Mouse (Mus musculus): ENCODE results near the gene Usp35.

The Usp35 gene

DNA sequence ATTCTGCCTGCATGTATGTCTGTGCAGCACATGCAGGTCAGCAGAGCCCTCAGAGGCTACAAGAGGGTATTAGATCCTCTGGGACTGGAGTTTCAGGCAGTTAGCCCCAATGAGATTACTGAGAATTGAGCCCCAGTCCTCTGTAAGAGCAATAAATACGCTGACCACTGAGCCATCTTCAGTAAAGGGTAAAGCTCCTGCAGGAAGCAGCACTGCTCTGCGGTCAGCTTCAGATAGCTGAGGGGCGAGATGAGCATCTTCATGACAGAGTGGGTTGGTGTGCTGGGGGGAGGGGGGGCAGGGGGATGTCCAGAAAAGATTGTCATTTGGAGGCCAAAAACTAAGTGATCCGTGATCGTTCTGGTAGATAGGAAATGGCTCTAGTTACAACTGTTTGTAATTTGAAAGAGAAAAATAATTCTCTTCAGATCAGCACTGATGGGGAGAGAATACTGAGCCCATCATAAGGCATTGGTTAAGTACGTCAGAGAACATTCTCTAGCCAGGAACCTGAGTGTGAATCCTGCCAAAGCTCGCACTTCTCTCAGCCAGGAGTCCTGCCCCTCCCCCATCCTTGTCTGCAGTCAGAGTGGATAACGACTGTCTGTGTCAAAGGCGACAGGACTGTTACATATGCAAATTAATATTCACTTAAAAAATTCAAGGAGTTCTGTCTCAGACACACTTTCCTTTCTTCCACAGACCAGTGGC, 14.4 kb upstream of the Usp35 start:
- no peak for DNase-seq

DNA sequence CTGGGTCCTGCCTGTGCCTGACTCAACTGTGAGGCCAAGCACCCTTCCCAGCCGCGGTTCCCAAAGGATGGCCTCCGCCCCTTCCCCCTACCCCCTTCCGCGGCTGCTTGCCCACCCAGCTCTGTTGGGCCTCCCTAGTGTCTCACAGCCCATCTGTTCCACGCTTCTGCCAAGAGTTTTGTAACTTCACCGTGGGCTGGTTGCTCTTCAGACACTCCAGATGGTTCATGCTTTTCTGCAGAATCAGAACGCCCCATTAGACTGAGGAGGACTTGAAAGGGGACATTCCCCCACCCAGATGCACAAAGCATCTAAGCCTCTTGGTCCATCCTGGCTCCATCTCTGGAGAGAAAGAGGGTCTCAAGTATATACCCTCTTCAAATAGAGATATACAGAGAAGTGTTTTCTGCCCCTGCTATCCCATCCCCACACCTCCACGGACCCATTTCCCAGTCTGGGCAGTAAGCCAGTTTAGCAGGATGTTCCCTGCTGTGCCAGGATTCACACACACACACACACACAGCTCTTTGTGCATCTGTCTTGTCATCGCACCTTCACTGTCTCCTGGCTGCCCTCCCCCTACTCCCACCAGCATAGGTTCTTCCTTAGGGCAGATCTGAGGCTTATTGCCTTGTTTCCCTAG, 13.5 kb upstream of the Usp35 start:
- DNase-seq = peak; percentile 69 to 71

DNA sequence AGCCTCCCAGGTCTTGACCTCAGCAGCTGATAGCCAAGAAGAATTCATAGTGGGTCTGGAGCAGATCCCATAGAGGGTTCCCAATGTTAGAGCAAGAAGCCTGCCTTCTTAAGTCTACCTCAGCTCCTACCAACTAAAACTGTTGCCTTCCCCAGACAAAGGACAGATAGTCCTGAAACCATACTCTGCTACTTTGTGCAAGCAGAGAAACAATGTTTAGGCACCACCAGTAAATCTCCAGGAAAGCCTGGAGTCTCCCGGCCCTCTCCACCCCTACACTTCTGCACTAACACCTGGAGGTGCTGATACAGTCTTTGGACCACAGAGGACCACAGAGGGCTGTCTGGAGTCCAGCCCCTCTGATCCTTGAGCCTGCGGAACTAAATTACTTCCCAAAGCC, 12.8 kb upstream of the Usp35 start:
- no peak for DNase-seq

DNA sequence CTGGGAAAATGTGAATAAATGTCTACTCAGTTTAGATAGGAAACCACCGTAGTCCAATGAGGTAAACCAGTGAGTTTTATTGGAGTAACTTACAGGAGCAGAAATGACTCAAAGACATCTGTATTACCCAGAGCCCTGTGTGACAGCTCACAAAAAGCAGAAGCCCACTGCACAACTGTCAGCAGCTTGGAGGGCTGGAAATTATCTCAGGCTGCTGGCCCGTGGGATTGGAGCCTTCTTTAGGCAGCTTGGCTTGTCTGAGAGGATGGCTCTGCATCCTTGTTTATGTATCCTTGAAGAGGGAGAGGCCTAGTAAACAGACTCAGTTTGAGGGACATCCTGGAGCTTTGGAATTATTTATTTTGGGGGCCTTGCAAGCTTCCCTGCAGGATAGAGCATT, 11.1 kb upstream of the Usp35 start:
- no peak for DNase-seq

DNA sequence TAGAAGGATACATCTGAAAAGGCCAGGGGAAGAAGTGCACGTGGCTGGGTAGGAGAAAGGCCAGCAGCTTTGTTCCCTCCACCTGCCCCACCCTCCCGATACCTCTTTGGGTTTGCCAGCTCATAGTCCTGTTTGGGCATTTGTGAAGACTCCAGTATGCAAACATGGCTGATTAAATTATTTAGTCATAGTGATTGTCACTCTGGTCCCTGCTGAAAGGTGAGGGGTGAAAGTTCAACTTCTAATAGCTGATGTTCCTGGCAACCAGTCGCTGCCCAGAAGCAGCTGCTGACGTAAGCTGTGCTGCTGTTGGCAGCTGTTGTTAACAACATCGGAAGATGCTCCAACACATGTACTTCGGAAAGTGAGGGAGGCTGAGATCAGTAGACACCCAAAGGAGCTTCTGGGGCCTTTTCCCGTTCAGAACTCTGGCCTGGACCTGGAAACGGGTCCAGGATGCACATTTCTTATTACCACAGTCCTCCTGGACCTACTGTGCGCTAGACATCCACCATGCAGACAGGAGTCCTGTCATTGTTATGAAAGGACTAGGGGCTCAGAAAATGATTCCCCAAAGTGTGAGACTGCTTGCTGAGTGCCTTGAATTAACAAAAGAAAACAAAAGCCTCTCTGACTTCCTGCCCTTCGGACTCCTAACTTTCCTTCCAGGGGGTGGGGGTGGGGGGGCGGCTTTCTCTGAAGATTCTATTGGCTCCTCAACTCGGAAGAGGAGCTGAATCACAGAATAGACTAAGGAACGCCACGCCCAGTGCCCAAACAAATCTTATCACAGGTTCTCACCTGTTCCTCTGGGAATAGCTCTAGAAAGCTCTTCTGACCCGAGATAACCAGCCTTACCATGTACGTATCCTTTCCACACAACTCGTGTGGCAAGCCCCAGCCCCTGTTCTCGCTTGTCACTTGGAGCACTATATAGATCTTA, 9.4 kb upstream of the Usp35 start:
- DNase-seq = no peak

DNA sequence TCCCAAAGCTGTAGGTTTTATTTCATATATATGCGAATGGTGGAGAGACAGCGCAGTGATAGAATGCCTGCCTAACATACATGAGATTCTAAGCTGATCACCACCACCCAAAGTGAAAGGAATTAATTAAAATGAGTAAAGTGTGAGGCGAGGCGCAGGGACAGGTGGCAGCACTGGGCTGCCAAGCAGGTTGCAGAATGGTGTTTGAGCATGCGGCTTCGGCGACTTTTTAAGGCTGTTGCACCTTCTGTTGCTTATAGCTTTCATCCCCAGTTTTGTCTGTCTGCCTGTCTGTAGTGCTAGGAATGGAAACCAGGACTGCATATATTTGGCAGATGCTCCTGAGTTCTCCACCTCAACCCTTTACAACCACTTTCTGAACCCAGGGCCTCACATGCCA, 7.8 kb upstream of the Usp35 start:
- DNase-seq = peak; percentile 42 to 62

DNA sequence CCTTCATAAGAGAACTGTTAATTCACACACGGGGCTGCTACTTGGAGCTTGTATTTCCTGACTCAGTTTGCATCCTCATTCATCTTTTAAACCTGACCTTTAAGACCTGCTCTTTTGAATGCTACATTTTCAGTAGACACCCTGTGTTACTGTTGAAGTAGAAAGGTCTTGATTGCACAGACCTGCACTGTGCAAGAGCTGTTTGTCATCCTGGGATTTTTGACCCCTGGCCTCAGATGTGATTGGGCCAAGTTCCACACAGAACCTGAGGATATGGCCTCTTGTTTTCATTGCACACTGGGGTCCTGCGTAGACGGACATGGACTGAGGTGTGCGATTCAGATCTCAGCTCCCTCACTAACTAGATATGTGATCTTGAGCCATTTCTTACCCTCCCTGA, 6.8 kb upstream of the Usp35 start:
- no peak for DNase-seq

DNA sequence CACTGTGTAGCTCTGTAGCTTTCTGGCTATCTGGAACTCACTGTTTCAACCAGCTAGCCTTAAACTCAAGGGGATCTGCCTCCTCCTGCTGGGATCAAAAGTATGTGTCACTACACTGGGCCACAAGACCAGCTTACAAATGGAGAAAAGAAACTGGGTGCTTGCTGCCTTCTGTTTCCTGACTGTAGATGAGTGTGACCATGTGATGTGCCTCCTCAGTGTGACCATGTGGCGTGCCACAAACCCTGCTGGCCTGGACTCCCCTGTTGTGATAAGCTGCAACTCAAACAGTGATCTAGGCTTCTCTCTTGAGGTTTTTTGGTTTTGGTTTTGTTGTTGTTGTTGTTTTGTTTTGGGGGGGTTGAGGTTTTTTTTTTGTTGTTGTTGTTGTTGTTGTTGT, 4.9 kb upstream of the Usp35 start:
- peak in 1 of 2 experiments; percentile 42 for DNase-seq

DNA sequence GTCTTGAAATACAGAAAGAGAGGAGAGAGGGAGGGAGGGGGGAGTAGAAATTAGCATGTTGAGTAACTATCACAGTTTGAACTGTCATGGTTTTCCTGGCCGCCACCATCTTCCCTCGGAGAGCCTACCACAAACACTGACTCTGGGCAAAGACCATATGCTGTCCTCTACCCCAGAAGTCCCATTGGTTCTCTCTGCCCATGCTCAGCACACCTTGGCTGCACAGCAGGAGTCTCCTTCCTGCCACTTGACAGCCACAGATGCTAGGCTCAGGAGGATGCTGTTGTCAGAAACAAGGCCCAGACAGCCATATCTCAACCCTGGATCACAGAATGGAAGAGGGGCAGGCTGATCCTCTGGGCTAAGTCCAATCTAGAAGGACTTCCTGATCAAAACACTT, 2.6 kb upstream of the Usp35 start:
- DNase-seq = peak; percentile 43 to 60

DNA sequence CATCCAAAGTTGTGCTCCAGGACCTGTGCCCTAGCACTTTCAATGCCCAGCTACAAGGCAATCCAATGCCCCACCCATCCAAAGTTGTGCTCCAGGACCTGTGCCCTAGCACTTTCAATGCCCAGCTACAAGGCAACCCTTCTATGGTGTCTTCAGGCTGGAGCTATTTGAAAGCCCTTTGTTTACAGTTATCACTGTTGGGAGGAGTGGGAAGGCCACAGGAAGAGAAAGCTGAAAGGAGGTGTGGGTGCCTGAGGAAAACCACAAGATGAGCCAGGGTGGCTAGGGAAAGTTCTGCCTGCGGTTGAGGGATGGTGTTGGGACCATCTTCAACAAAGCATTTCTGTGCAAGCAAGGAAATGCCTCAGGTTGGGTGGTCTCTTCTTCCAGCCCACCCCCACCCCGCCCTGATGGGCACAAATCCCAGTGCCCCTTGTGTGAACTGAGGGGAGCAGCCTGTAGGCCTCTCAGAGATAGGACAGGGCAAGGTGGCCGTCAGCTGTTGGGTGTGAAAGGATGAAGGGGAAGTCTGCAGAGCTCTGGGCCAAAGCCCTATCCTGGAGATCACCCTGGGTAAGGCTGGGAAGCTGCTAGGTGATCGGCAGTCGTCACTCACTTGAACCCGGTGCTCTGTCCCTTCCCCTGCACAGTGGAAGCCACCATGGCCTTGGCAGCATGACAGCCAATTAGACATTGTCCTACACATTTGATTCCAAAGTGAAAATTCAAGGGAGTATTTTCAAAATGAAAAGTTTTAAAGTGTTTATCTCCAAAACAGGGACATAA, 1.5 kb upstream of the Usp35 start:
- DNase-seq = peak in 1 of 2 experiments; percentile 40

DNA sequence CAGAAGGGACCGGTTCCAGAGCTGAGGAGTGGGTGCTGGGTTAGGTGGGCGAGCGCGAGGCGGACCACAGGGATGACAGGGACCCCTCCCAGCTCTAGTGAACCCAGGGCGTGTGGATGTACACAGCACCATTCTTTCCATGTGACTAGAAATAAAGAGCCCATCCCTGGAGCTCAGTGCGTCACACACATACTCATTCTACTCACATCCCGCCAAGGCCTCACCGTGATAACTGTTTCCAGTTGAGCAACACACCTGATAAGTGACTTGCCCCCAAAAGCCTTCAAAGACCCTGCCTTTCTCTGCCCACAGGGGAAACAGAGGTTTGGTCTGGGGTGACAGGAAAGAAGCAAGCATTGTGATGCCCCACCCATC, 834 bp upstream of the Usp35 start:
- DNase-seq = no peak

DNA sequence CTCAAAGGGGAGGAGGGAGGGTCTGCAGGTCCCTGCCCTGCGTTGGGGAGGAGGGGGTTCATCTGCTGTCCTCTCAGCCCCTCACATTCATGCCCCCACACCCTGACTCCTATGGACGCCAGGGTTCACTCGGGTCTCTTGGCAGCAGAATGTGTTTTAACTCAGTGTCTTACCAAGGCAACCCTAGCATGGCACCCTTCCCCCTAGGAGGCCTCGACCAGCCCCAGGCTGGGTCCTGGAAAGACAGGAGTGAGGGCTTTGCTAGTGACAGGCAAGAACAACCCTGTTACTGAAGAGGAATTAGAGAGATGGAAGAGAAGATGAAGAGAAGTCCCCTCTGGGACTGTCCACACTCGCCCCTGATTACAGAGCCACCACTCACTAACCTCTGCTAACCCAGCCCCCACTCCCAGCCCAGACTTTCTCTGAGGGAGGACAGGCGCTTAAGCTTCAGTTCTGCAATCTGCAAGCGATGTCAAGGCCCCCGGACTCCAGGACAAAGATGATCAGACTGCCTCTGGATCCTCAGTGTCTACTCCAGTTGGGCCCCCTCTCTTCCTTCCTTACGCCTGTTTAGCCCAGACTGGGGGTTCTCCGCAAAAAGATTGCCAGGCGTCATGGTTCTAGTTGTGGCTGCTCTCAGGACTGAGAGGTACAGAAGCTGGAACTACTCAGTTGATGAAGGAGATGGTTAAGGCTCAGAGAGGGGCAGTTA, 732 bp downstream of the Usp35 start:
- peak; percentile 32 to 37 for DNase-seq

DNA sequence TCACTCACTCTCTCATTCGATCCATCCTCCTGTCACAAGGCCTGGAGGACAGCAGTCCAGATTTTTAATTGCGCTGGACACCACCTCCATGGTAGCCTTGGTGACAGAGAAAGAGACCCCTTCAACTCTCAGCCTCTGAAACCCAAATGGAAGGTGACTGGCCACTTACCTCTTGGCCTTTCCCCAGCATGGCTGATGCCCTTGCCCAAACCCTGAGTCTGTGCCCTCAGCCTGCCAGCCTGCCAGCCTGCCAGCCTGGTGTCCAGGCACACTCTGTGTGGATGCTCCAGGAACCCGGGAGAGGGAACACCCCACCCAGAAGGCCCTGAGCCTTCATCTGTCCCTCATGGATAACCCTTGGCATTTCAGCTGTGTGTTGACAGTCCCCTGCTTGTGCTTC, 2.1 kb downstream of the Usp35 start:
- DNase-seq = peak; percentile 51 to 55

DNA sequence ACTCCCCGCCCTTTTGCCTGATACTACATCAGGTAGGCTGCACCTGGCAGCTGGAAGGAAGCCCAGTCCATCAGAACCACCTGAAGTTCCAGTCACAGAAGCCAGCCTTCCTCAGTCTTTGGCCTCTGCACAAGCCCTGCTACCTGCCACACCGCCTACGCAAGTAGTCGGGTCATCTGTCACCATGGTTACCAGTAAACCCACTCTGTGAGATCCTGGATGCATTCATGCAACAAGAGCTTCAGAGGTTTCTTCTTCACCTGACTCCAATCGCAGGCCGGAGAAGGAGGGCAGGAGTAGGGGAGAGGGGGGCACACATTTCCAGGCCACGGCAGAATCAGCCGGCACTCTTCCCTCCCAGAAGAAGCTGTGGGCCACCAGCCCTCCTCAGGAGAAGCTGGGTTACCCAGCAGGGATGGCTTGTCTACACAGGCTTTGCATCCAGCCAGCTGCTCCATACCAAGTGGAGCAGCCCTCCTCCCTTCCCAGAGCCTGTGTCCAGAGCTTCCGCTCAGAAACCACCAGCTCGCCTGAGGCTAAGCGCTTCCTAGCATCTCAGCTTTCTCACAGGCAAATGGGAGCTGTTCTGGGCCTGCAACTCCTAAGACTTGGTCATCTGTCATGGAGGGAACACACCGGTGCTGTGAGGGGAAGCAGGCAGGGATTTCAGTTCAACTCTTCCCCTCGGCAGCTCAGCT, 2.8 kb downstream of the Usp35 start:
- peak; percentile 60 to 72 for DNase-seq

DNA sequence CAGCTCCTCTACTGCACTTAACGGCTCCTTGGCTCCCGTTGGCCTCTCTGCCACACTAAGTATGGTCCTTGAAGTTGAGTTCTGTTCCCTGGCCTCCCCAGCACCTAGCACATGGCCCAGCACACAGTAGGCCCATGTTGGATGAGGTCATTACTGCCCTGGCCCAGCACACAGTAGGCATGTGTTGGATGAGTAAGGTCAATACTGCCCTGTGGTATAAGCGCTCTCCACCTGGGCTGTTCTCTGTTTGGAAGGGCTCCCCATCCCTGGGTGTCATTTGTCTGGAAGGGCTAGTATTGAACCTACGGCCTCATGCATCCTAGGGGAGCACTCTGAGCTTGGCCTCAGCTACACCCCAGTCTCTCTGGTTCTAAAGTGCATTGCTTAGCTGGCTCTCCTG, 4.4 kb downstream of the Usp35 start:
- DNase-seq = no peak

DNA sequence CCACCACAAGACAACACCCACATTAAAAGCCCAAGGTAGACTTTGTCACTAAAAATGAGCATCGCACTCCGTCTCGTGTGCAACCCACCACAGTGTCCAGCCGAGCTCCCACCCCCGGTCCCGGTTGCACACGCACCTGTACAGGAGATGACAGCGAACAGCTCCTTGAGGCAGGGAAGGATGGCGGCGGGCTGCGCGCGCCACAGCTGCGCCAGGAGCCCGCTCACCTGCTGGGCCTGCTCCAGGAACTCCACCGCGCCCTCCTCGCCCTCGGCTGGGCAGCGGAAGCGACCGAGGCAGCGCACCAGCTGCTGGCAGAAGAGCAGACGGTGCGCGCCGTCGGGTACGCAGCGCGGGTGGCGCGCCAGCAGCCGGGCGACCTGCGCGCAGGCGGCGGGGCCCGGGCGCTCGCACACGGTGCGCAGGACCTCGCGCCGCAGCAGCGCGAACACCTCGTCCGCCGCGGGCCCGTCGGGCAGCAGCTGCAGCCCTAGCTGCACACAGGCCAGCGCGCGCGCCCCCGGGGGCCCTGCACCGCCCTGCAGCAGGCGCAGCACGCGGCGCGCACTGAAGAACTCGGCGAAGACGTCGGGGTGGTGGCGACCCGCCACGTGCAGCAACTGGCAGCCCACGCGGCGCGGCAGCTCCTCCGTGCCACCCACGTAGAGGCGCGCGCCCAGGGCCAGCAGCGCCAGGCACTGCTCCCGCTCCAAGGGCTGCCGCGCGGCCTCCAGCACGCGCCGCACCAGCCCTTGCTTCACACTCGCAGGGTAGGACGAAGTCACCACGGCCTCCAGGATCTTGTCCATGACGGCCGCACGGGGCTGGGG, 6.4 kb downstream of the Usp35 start:
- peak; percentile 25 to 42 for DNase-seq

DNA sequence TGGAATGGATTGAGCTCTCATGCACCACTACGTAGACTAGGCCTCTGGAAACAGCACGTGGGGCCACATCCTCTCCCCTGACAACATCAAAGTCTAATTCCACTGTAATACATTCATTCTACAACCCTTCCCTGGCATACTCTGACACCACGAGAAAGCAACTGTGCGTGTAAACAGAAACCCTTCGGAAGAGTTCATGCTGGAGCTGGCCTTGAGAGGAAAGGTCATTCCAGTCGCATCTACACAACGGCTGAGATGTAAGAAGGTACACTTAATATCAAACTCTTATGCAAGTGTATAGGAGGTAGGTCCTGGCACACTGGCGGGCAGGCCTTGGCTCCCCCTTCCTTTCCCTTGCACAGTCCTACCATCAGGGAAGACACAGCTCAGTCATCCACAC, 7.5 kb downstream of the Usp35 start:
- DNase-seq = no peak

DNA sequence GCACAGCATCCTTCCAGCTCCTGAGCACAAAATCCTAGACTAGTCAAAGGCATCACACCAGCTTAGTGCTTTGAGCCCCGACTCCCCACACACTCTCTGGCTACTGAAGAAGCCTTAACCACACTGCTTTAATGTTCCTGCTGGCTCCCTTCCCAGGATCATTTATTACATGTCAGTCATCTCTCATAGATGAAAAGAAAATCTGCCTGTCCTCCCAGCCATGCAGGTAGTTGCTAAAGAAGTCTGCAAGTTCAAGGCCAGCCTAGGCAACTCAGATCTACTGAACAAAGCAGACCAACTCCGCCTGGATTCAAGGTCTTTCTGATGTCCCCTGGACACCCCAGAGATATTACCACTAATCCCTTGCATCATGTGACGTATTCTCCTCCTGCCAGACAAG, 14.1 kb downstream of the Usp35 start:
- DNase-seq = no peak

DNA sequence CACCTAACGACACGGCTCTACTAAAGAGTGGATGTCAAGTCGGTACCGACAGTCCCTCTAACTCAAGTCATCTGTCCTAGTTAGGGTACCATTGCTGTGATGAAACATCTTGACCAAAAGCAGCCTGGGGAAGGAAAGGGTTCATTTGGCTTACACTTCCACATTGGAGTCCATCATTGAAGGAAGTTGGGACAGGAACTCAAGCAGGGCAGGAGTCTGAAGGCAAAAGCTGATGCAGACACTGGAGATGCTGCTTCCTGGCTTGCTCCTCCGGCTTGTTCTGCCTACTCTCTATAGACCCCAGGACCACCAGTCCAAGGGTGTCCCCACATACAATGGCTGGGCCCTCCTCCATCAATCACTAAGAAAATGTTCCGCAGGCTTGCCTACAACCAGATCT, 16.2 kb downstream of the Usp35 start:
- DNase-seq = no peak

DNA sequence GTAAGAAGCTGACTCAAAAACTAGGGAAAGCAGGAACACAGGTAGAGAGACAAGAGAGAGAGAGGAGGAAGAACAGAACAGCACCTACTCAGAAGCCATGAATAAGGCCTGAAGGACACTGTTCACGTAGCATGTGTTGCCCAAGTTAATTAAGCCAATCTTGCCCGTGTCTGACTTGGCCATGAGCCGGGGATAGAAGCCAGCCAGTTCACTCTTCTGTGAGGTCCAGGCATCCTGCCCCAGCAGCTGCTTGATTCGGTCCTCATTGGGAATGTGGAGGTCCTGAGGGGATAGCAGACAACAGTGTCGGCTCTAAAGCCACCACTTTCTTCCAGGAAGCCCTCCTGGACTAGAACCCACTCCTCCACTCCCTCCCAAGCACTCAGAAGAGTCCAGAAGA, 17.2 kb downstream of the Usp35 start:
- DNase-seq = peak; percentile 34 to 61

Data from cerebellum, postnatal 25 days (tissue).